ENCODE assay signal across 13 mouse cellular contexts in genomic region chr1:88445400-88445799, GRCm38 (mm10). TPM values are rescaled to one million over a fixed set of nuclear protein-coding genes. Genes with fewer than 3 reads are reported as not detected.
DNase-seq lines count a peak whose midpoint lies in the region; ATAC-seq and TF ChIP-seq lines count a peak whose summit lies in the region.
"Had no signal": no experiment of that assay in that cellular context is flagged by ENCODE, and none has a peak within 500 bp of the region (broad histone marks: within the 10 kb centered on the region; RNA-seq: fewer than 3 reads in every experiment).

No protein-coding gene starts in this region.

- H3K9ac ChIP-seq in forebrain, postnatal 0 days, result no peak overlapping the region
- H3K9ac ChIP-seq in forebrain, embryonic 12.5 days, result no peak overlapping the region
- H3K9ac ChIP-seq in lung, embryonic 14.5 days, result no peak overlapping the region
- H3K9ac ChIP-seq: embryonic facial prominence, embryonic 13.5 days had no signal

- TF ChIP-seq CTCF in forebrain, postnatal 0 days (IDR thresholded peaks at IDR 0.05; ENCODE audit: low read depth), result peak; percentile 60
- TF ChIP-seq CTCF in lung, embryonic 14.5 days (IDR thresholded peaks at IDR 0.05; ENCODE audit: low read depth), result peak; percentile 60
- TF ChIP-seq CTCF in G1E (IDR thresholded peaks at IDR 0.05; ENCODE audit: low read depth, low read length), result peak; percentile 59

- no peak for ATAC-seq in forebrain, postnatal 0 days
- no peak for ATAC-seq in forebrain, embryonic 12.5 days (ENCODE audit: low FRiP score)
- no peak for ATAC-seq in lung, embryonic 14.5 days (ENCODE audit: insufficient read depth)
- no peak for ATAC-seq in G1E (ENCODE audit: extremely low read depth, insufficient number of reproducible peaks, low FRiP score, poor library complexity, severe bottlenecking)
- ATAC-seq in inflammation-experienced regulatory T-cells, adult 6 months, result peak; percentile 28
- ATAC-seq in granulocyte monocyte progenitor cell, adult 5-6 weeks (replicated peaks; ENCODE audit: poor library complexity, severe bottlenecking), result no peak; the same call in 1 of the 2 replicates

- H3K4me3 ChIP-seq in forebrain, postnatal 0 days (ENCODE audit: low read depth, low read length), result no peak overlapping the region
- H3K4me3 ChIP-seq in forebrain, embryonic 12.5 days (replicated peaks), result no peak overlapping the region
- H3K4me3 ChIP-seq in lung, embryonic 14.5 days (ENCODE audit: low read depth, low read length), result no peak overlapping the region
- no peak overlapping the region for H3K4me3 ChIP-seq in G1E (ENCODE audit: low read depth, low read length)
- H3K4me3 ChIP-seq: embryonic facial prominence, embryonic 13.5 days had no signal

- no peak overlapping the region for H3K4me2 ChIP-seq in forebrain, postnatal 0 days (ENCODE audit: low read depth)
- H3K4me2 ChIP-seq in forebrain, embryonic 12.5 days, result no peak overlapping the region
- no peak overlapping the region for H3K4me2 ChIP-seq in lung, embryonic 14.5 days
- H3K4me2 ChIP-seq: embryonic facial prominence, embryonic 13.5 days had no signal

- H3K9me3 ChIP-seq in forebrain, postnatal 0 days (ENCODE audit: low read length), result no peaks in the 10 kb centered on the region
- H3K9me3 ChIP-seq in forebrain, embryonic 12.5 days, result no peaks in the 10 kb centered on the region
- H3K9me3 ChIP-seq in lung, embryonic 14.5 days (ENCODE audit: low read depth, low read length), result no peaks in the 10 kb centered on the region
- H3K9me3 ChIP-seq in G1E (replicated peaks), result no peaks in the 10 kb centered on the region
- H3K9me3 ChIP-seq: embryonic facial prominence, embryonic 13.5 days had no signal

- DNase-seq in forebrain, postnatal 0 days, result no peak
- DNase-seq in lung, embryonic 14.5 days, result peak; percentile 48
- no peak for DNase-seq in lung, postnatal 36 days
- DNase-seq in G1E (ENCODE audit: low spot score), result peak; percentile 18
- DNase-seq in layer of hippocampus, postnatal 14 days (ENCODE audit: low spot score in 2 of 2), result no peak
- DNase-seq: gastrocnemius, postnatal 10 days; layer of hippocampus, adult 9-11 months had no signal

- no peak overlapping the region for H3K27ac ChIP-seq in forebrain, postnatal 0 days (ENCODE audit: low read depth, low read length)
- no peak overlapping the region for H3K27ac ChIP-seq in forebrain, embryonic 12.5 days
- H3K27ac ChIP-seq in lung, embryonic 14.5 days (ENCODE audit: low read depth), result no peak overlapping the region
- H3K27ac ChIP-seq: embryonic facial prominence, embryonic 13.5 days had no signal

- no peaks in the 10 kb centered on the region for H3K36me3 ChIP-seq in forebrain, postnatal 0 days (ENCODE audit: insufficient read depth)
- no peaks in the 10 kb centered on the region for H3K36me3 ChIP-seq in forebrain, embryonic 12.5 days (replicated peaks)
- no peaks in the 10 kb centered on the region for H3K36me3 ChIP-seq in lung, embryonic 14.5 days (ENCODE audit: insufficient read depth)
- H3K36me3 ChIP-seq in G1E (replicated peaks), result no peaks in the 10 kb centered on the region
- H3K36me3 ChIP-seq: embryonic facial prominence, embryonic 13.5 days had no signal

- 69% methylated on average over 4 of the region's 4 CpGs for WGBS in forebrain, postnatal 0 days
- 72% methylated on average over 4 of the region's 4 CpGs for WGBS in forebrain, embryonic 12.5 days
- WGBS in lung, embryonic 14.5 days, result 74% methylated on average over 4 of the region's 4 CpGs

- no peaks in the 10 kb centered on the region for H3K27me3 ChIP-seq in forebrain, postnatal 0 days (ENCODE audit: insufficient read depth, low read length)
- no peaks in the 10 kb centered on the region for H3K27me3 ChIP-seq in forebrain, embryonic 12.5 days
- no peaks in the 10 kb centered on the region for H3K27me3 ChIP-seq in lung, embryonic 14.5 days (ENCODE audit: insufficient read depth, low read length)
- no peaks in the 10 kb centered on the region for H3K27me3 ChIP-seq in G1E (ENCODE audit: insufficient read depth, low read length)
- H3K27me3 ChIP-seq: embryonic facial prominence, embryonic 13.5 days had no signal

- H3K4me1 ChIP-seq in forebrain, postnatal 0 days (ENCODE audit: insufficient read depth), result peaks cover 6% of the 10 kb centered on the region; the same call in 1 of the 2 replicates
- H3K4me1 ChIP-seq in forebrain, embryonic 12.5 days, result peaks cover 17% of the 10 kb centered on the region
- no peaks in the 10 kb centered on the region for H3K4me1 ChIP-seq in lung, embryonic 14.5 days (ENCODE audit: insufficient read depth)
- H3K4me1 ChIP-seq in G1E (ENCODE audit: insufficient read depth, low read depth, low read length), result no peaks in the 10 kb centered on the region

RNA-seq across cellular contexts. Expression of gene Spp2, which starts 38.6 kb away (rescaled TPM):
- 1.3 TPM in 1 of 2 replicates, not detected in the other for total RNA-seq in forebrain, postnatal 0 days (2014; rRNA removed)
- polyA plus RNA-seq in forebrain, postnatal 0 days (2015; fragmentation: Nextera tagmentation; extraction: Ambion mirVana), result 0.52 and 1.2 TPM in 2 replicates
- polyA plus RNA-seq in forebrain, embryonic 12.5 days (2016; fragmentation: Nextera tagmentation; extraction: Ambion mirVana), result not detected in 2 replicates
- 0.37 TPM in 1 of 2 replicates, not detected in the other for polyA plus RNA-seq in lung, embryonic 14.5 days (2014; fragmentation: Nextera tagmentation; extraction: Ambion mirVana)
- total RNA-seq in G1E (2014; fragmentation: Nextera tagmentation) (not detected in 2 replicates), G1E (2017) (not detected in 2 replicates)
- not detected in 2 replicates for polyA plus RNA-seq in G1E (2012)
- not detected for polyA plus RNA-seq in inflammation-experienced regulatory T-cells, adult 6 months (2017; shearing (Covaris generic))
- total RNA-seq in granulocyte monocyte progenitor cell, adult 5-6 weeks (2014; fragmentation: Nextera tagmentation), result not detected in 2 replicates
- not detected in 2 replicates for total RNA-seq in granulocyte monocyte progenitor cell, adult 5-6 weeks (2017)
- not detected for total RNA-seq in layer of hippocampus, postnatal 14 days (2021)
- total RNA-seq: hematopoietic stem cell, adult 5-6 weeks; monocyte, adult 5-6 weeks had no signal
- polyA plus RNA-seq: embryonic facial prominence, embryonic 13.5 days had no signal

Comparison
In these comparisons a context has a peak if more than half of its experiments do, and no peak if none do; other contexts are left out.
1. DNase-seq: peak in lung, embryonic 14.5 days (single experiment) and G1E (single experiment); none in forebrain, postnatal 0 days (single experiment), lung, postnatal 36 days (single experiment) and layer of hippocampus, postnatal 14 days (0 of 2).
2. Peak in every context shown above with its lines, with median percentiles within 50 percentile points of each other: CTCF ChIP-seq.